Mouse (Mus musculus): ENCODE data around the gene Smim6.

- no peak for TF ChIP-seq POLR2A (IDR thresholded peaks at IDR 0.05; ENCODE audit: insufficient read depth, low read depth, low read length)
- TF ChIP-seq CTCF (IDR thresholded peaks at IDR 0.05; ENCODE audit: insufficient read depth, low read depth, low read length): no peak
Measured at GRCm38 (mm10) chr11:115948316-115948715, 36.5 kb downstream of the Smim6 start.

Measured in olfactory bulb, adult 2 months (tissue).